Mouse (Mus musculus) ES-Bruce4 (cell line): ENCODE measurements at regions not wholly inside any gene's neighbourhood (a gene's known extent, or its start where the extent isn't known, plus 50 kb on each side); places are given as distances from the start of the nearest gene placed in this dataset.

ENCODE experiments used
- CTCF ChIP-seq: IDR thresholded peaks from one replicate; pipeline ENCODE4 v1.8.1; 2011; ENCODE audit warnings: low read depth, low read length
- POLR2A ChIP-seq: IDR thresholded peaks from one replicate; pipeline ENCODE4 v1.8.1; 2011; ENCODE audit warnings: low read length; ENCODE audit not compliant: insufficient read depth

- TF ChIP-seq POLR2A, result no peak
- no peak for TF ChIP-seq CTCF
Observed at GRCm38 (mm10) chr4:69892829-69893175, 517.4 kb downstream of the Cdk5rap2 start.
